Mouse (Mus musculus) liver, embryonic 11.5 days (tissue): Measurements from ENCODE around the gene St8sia2. TPM values are rescaled to one million over a fixed set of nuclear protein-coding genes. Genes with fewer than 3 reads are reported as not detected.

Experiments
- ATAC-seq: fragments of 200-750 bp; cut with Nextera tagmentation; replicated peaks from 2 replicates; pipeline ENCODE4 v1.8.0; 2017; ENCODE audit warnings: moderate number of reproducible peaks, mild to moderate bottlenecking, moderate TSS enrichment, moderate library complexity; ENCODE audit not compliant: low FRiP score
- DNase-seq: peaks from one replicate; pipeline ENCODE4 v3.0.0-alpha.2; 2017; ENCODE audit warnings: low spot score
- H3K27ac ChIP-seq: fragments of 300-500 bp; sonication (generic); 2 replicates; pipeline ENCODE4 v1.5.1; 2014; ENCODE audit warnings: mild to moderate bottlenecking, low read depth, low read length, control low read depth
- H3K27me3 ChIP-seq: fragments of 300-500 bp; sonication (generic); replicated peaks from 2 replicates; pipeline ENCODE4 v1.6.1; 2014; ENCODE audit warnings: low read length, mixed read lengths; ENCODE audit not compliant: control insufficient read depth, insufficient read depth
- H3K36me3 ChIP-seq: fragments of 300-500 bp; sonication (generic); 2 replicates; pipeline ENCODE4 v1.6.1; 2014; ENCODE audit warnings: mild to moderate bottlenecking, low read length, moderate library complexity, mixed read lengths; ENCODE audit not compliant: control insufficient read depth, insufficient read depth
- H3K4me1 ChIP-seq: fragments of 300-500 bp; sonication (generic); replicated peaks from 2 replicates; pipeline ENCODE4 v1.6.1; 2014; ENCODE audit warnings: low read length, mixed read lengths; ENCODE audit not compliant: control insufficient read depth, insufficient read depth
- H3K4me2 ChIP-seq: fragments of 300-500 bp; sonication (generic); 2 replicates; pipeline ENCODE4 v1.6.1; 2014; ENCODE audit warnings: mild to moderate bottlenecking, control low read depth, moderate library complexity
- H3K4me3 ChIP-seq: fragments of 300-500 bp; sonication (generic); 2 replicates; pipeline ENCODE4 v1.5.1; 2014; ENCODE audit warnings: low read depth, low read length, control low read depth
- H3K9ac ChIP-seq: fragments of 300-500 bp; sonication (generic); 2 replicates; pipeline ENCODE4 v1.6.1; 2014; ENCODE audit warnings: low read depth, low read length, control low read depth
- H3K9me3 ChIP-seq: fragments of 300-500 bp; sonication (generic); 2 replicates; pipeline ENCODE4 v1.6.1; 2016; ENCODE audit warnings: low read length, inconsistent platforms, mixed read lengths; ENCODE audit not compliant: control insufficient read depth
- WGBS: fragments of 180-500 bp; shearing (Covaris S2); extraction: QIAGEN DNeasy Blood & Tissue Kit; methylation state at CpG from one replicate; pipeline ENCODE4 v1.1.7; 2014; 5-methylcytosine and 5-hydroxymethylcytosine counted together
- polyA plus RNA-seq: library from polyadenylated mRNA; unstranded; fragments of >200 nt; fragmentation: Nextera tagmentation; extraction: Ambion mirVana; gene quantifications from 2 replicates; pipeline ENCODE4 v1.2.1, GENCODE M21; 2014

Gene St8sia2
- polyA plus RNA-seq, 1 experiment from 2014 or later: 3.5 TPM

DNA sequence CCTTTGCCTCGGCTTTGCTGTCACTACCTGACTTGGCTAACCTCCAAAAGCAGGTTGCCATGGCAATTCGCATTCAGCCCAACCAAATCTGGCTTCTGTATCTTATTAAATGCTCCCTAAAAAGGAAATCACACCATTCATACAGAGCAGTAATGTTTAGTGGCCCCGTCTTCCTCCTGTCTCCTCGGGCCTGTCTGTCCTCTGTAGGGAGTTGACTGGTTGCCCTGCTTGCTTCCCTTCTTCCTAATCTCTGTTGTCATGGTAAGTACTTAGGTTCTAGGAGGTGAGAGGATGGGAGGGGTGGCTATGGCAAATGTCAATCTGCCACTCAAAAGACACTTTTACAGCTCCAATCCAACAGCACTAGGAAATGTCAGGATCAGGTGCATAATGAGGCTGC, 101.6 kb downstream of the St8sia2 start:
- H3K4me3 ChIP-seq: no peak overlapping the region
- no peak for DNase-seq
- no peak for ATAC-seq
- no peaks in the 10 kb centered on the region for H3K4me1 ChIP-seq
- H3K9ac ChIP-seq: no peak overlapping the region
- no peaks in the 10 kb centered on the region for H3K36me3 ChIP-seq
- H3K4me2 ChIP-seq: no peak overlapping the region
- WGBS: 37% methylated on average over 4 of the region's 4 CpGs
- no peak overlapping the region for H3K27ac ChIP-seq
- H3K27me3 ChIP-seq: no peaks in the 10 kb centered on the region
- H3K9me3 ChIP-seq: no peaks in the 10 kb centered on the region

DNA sequence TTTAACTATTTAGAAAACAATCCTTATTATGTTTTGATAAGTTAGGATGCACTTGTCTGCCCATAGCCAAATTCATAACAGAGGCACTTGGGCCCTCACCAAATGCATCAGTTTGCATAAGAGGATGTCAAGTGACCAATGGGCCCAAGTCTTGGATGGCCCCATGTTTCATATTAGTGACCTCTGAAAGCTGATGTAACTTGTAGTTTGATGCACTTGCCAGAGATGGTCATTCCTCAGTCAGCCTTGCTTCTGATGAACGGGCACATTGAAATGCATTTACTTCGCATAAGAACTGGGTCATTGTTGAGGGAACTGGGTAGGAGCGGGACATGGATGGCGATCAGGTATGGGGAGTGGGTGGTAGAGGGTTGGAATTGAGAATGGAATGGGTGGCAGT, 102.6 kb downstream of the St8sia2 start:
- H3K4me3 ChIP-seq: no peak overlapping the region
- no peaks in the 10 kb centered on the region for H3K36me3 ChIP-seq
- no peaks in the 10 kb centered on the region for H3K27me3 ChIP-seq
- ATAC-seq (no peak), DNase-seq (no peak)
- no peak overlapping the region for H3K9ac ChIP-seq
- H3K27ac ChIP-seq: no peak overlapping the region
- H3K4me1 ChIP-seq: no peaks in the 10 kb centered on the region
- WGBS: 87% methylated on average over 4 of the region's 4 CpGs
- H3K9me3 ChIP-seq: no peaks in the 10 kb centered on the region
- no peak overlapping the region for H3K4me2 ChIP-seq

DNA sequence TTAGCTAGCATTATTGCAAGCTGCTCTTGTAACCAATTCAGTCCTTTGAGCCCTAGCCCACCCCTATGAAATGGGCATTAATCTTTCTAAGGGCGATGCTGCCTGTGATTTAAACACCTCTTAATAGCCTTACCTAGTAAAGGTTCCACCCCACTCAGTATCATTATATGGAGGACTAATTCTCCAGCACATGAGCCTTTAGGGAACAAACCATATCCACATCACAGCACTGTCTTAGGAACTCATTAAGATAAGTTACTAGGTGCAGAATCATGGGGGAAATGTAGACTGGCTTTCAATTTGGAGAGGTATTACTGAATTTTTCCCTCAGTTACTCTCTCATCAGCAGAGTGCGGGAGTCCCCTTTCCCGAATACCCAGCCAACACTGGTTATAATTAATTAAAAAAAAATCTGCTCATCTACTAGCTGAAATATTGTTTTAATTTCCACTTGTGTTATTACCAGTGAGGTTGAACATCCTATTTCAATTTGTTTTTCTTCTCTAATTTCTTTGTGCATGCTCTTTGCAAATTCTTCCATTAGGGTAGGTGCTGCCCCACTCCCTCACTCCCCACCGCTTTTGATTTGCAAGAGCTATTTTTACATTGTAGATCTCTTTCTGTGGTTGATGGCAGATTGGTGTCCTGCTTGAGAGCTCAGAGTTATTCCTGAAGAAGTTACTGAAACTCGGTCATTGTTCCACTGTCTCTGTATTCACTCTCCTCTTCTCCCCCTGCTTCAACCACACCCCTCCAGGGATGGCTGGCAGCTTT, 103.9 kb downstream of the St8sia2 start:
- Histone ChIP-seq H3K27me3 (no peaks in the 10 kb centered on the region), H3K36me3 (no peaks in the 10 kb centered on the region), H3K9ac (no peak overlapping the region), H3K9me3 (no peaks in the 10 kb centered on the region), H3K4me3 (no peak overlapping the region), H3K27ac (no peak overlapping the region), H3K4me1 (no peaks in the 10 kb centered on the region), H3K4me2 (no peak overlapping the region)
- no peak for DNase-seq
- ATAC-seq: no peak
- 75% methylated on average over 5 of the region's 5 CpGs for WGBS

DNA sequence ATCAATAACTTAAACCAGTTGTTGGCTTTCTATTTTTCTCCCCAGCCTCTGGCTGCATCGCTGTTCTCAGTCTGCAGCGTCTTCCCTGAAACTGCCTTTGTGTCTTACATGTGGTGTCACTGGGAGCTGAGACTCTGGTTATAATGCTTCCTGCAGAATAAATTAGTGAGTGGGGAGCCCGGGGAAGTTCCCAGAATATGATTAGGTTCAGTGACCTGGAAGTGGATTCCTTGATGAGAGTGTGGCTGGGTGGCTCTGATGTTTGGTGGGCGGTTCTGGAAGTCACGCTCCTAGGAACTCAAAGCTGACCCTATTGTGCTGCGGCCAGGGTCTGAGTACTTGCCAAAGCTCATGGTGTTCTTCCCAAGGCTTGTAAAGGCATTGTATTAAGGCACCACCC, 119.0 kb downstream of the St8sia2 start:
- Histone ChIP-seq H3K4me2 (no peak overlapping the region), H3K27ac (no peak overlapping the region), H3K9me3 (no peaks in the 10 kb centered on the region), H3K4me1 (no peaks in the 10 kb centered on the region), H3K36me3 (no peaks in the 10 kb centered on the region), H3K27me3 (no peaks in the 10 kb centered on the region), H3K9ac (no peak overlapping the region), H3K4me3 (no peak overlapping the region)
- no peak for DNase-seq
- ATAC-seq: no peak
- 73% methylated on average over 6 of the region's 6 CpGs for WGBS

DNA sequence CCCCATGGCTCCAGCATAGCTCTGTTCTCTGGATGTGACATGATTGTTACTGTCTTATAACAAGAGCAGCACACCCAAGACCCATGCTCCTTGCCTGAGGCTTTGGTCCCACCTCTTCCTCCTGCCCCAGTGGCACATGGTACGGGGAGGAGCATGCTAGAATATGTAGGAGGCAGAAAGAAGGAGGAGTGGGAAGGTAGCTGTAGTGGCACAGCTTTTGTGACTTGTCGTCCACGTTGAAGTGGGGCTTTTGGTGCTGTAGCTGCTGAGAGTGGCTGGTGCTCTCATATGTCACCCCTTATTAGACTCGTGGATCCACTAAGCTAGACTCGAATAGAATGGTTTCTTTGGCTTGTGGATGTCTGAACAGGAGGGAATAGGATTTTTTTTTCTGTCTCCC, 121.7 kb downstream of the St8sia2 start:
- ATAC-seq (no peak), DNase-seq (no peak)
- no peak overlapping the region for H3K4me3 ChIP-seq
- H3K27ac ChIP-seq: no peak overlapping the region
- no peaks in the 10 kb centered on the region for H3K9me3 ChIP-seq
- H3K4me2 ChIP-seq: no peak overlapping the region
- WGBS: 72% methylated on average over 5 of the region's 5 CpGs
- H3K36me3 ChIP-seq: no peaks in the 10 kb centered on the region
- no peaks in the 10 kb centered on the region for H3K4me1 ChIP-seq
- no peaks in the 10 kb centered on the region for H3K27me3 ChIP-seq
- H3K9ac ChIP-seq: no peak overlapping the region

DNA sequence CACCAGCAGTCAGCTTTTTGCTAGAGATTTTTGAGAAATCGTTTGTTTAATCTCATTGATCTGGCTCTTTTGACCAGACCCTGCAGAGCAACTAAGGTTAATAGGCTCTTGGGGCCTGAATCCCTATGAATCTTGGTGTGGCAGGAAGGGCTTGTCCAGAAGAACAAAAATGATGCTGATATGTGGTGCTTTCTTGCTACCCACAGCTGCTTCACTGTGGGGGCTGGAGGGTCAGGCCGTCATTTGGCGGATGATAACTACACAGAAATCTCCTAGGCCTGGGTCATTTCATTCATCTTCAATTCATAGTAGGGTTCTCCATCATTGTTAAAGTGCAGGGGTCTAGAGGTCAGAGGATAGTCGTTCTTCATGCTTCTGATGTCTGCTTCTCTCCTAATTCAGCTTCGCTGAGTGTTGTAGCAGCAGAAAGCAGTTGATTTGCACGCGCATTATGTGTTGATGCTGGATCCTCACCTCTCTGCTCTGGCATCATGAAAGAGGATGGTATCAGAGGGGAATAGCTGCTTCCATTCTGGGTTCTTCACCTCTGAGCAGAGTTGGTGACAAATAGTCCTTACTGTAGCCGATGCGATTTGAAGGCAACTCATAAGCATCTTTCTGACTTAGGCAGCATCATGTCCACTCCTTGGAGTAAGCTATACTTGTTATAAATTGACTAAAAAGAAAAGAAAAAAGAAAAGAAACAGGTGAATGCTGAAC, 122.4 kb downstream of the St8sia2 start:
- Histone ChIP-seq H3K4me3 (no peak overlapping the region), H3K36me3 (no peaks in the 10 kb centered on the region), H3K27ac (no peak overlapping the region), H3K27me3 (no peaks in the 10 kb centered on the region), H3K9me3 (no peaks in the 10 kb centered on the region), H3K4me2 (no peak overlapping the region), H3K4me1 (no peaks in the 10 kb centered on the region), H3K9ac (no peak overlapping the region)
- no peak for ATAC-seq
- 76% methylated on average over 9 of the region's 9 CpGs for WGBS
- no peak for DNase-seq

DNA sequence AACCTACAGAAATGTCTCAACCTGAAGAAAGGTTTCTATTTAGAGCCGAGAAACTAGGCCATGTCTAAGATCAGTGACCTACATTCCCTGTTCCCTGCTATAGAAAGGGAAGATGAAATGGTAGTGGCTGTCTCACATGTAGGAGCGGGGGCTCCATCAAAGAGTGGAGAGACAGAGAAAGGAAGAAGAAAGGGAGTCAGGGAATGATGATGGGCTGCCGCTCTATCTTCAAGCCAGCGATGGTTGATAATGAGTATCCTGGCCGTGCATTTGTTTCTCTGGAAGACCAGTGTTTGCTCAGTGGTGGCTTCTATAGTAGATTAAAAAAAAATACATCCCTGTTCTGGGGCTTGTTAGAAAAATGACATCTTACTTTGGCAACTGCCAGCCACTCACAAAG, 123.0 kb downstream of the St8sia2 start:
- DNase-seq (no peak), ATAC-seq (no peak)
- Histone ChIP-seq H3K27ac (no peak overlapping the region), H3K4me2 (no peak overlapping the region), H3K27me3 (no peaks in the 10 kb centered on the region), H3K9ac (no peak overlapping the region), H3K36me3 (no peaks in the 10 kb centered on the region), H3K9me3 (no peaks in the 10 kb centered on the region), H3K4me3 (no peak overlapping the region), H3K4me1 (no peaks in the 10 kb centered on the region)
- WGBS: 76% methylated on average over 5 of the region's 5 CpGs
